Mouse (Mus musculus) left cerebral cortex, adult 2 months (tissue): ENCODE data around the gene Mmrn2. TPM values are rescaled to one million over a fixed set of nuclear protein-coding genes. Genes with fewer than 3 reads are reported as not detected.
A peak's percentile ranks its signal among the peaks of the same experiment; 100 is the strongest.
"Not testable (repeated sequence)": the region's sequence is repeated elsewhere in the genome, so short reads cannot be mapped to it uniquely, and the experiment has no call there.

Experiments used
- DNase-seq, 2 experiments: peaks; one replicate each; pipeline ENCODE4 v3.0.0; 2021 to 2022; ENCODE audit warnings: low spot score in 2 of 2, mixed read lengths in 1 of 2; ENCODE audit errors: extremely low spot score in 1 of 2
- H3K27ac ChIP-seq: fragments of 200-600 bp; 2 replicates; pipeline ENCODE4 v1.8.1; 2022
- H3K4me3 ChIP-seq: fragments of 200-600 bp; 2 replicates; pipeline ENCODE4 v1.8.1; 2022
- CTCF ChIP-seq: fragments of 200-600 bp; IDR thresholded peaks from 2 replicates; pipeline ENCODE4 v1.8.1; 2022; ENCODE audit warnings: antibody characterized with exemption, mild to moderate bottlenecking, moderate library complexity
- intact Hi-C: fragments of 180-260 bp; cut with DNase I; formaldehyde crosslinking; loops from one replicate; pipeline ENCODE4 v1.15.1; 2025
- total RNA-seq, 2 experiments: library from RNA; stranded (reverse); gene quantifications; 2 replicates each; pipeline ENCODE4 v1.2.3; 2021

Gene Mmrn2
- total RNA-seq, 2 experiments from 2014 or later = 4.4 to 5.8 TPM

- TF ChIP-seq CTCF = no peak
- intact Hi-C loops = no loop called here
- DNase-seq = no peak
- H3K4me3 ChIP-seq = no peak overlapping the region
- H3K27ac ChIP-seq = no peak overlapping the region
Observed at GRCm38 (mm10) chr14:34412164-34412896, 37.1 kb downstream of the Mmrn2 start.

- H3K4me3 ChIP-seq, intact Hi-C loops, DNase-seq, H3K27ac ChIP-seq: not testable (repeated sequence)
Observed at GRCm38 (mm10) chr14:34416946-34417345, 41.7 kb downstream of the Mmrn2 start.

GRCm38 (mm10) chr14:34417501-34417900, 42.2 kb downstream of the Mmrn2 start:
- H3K27ac ChIP-seq = no peak overlapping the region
- H3K4me3 ChIP-seq = no peak overlapping the region
- intact Hi-C loops = no loop called here
- TF ChIP-seq CTCF = no peak
- DNase-seq = no peak

GRCm38 (mm10) chr14:34421078-34421477, 45.8 kb downstream of the Mmrn2 start:
- TF ChIP-seq CTCF = no peak

GRCm38 (mm10) chr14:34428274-34428673, 53.0 kb downstream of the Mmrn2 start:
- DNase-seq = no peak
- peak; percentile 20 for TF ChIP-seq CTCF
- intact Hi-C loops = no loop called here
- Histone ChIP-seq H3K27ac (no peak overlapping the region), H3K4me3 (no peak overlapping the region)

More at GRCm38 (mm10) chr14:34421078-34421477, 45.8 kb downstream of the Mmrn2 start:
- intact Hi-C loops = no loop called here
- Histone ChIP-seq H3K27ac (no peak overlapping the region), H3K4me3 (no peak overlapping the region)
- DNase-seq = no peak

GRCm38 (mm10) chr14:34429069-34429468, 53.8 kb downstream of the Mmrn2 start:
- DNase-seq = no peak
- Histone ChIP-seq H3K4me3 (no peak overlapping the region), H3K27ac (no peak overlapping the region)
- TF ChIP-seq CTCF = no peak
- intact Hi-C loops = no loop called here

- no peak for TF ChIP-seq CTCF
- H3K4me3 ChIP-seq = no peak overlapping the region
- no peak for DNase-seq
- no peak overlapping the region for H3K27ac ChIP-seq
- intact Hi-C loops = no loop called here
Observed at GRCm38 (mm10) chr14:34440526-34441066, 65.3 kb downstream of the Mmrn2 start.

GRCm38 (mm10) chr14:34442531-34442930, 67.3 kb downstream of the Mmrn2 start:
- Histone ChIP-seq H3K27ac (no peak overlapping the region), H3K4me3 (no peak overlapping the region)
- intact Hi-C loops = no loop called here
- no peak for DNase-seq
- no peak for TF ChIP-seq CTCF

GRCm38 (mm10) chr14:34444368-34444767, 69.1 kb downstream of the Mmrn2 start:
- intact Hi-C loops = no loop called here
- no peak overlapping the region for H3K27ac ChIP-seq
- H3K4me3 ChIP-seq = no peak overlapping the region
- DNase-seq = no peak
- no peak for TF ChIP-seq CTCF

GRCm38 (mm10) chr14:34444924-34445323, 69.7 kb downstream of the Mmrn2 start:
- no peak for DNase-seq
- no peak for TF ChIP-seq CTCF
- intact Hi-C loops = no loop called here
- H3K27ac ChIP-seq = no peak overlapping the region
- no peak overlapping the region for H3K4me3 ChIP-seq

- no peak overlapping the region for H3K4me3 ChIP-seq
- H3K27ac ChIP-seq = no peak overlapping the region
- TF ChIP-seq CTCF = no peak
- intact Hi-C loops = no loop called here
- no peak for DNase-seq
Observed at GRCm38 (mm10) chr14:34445348-34445747, 70.1 kb downstream of the Mmrn2 start.

GRCm38 (mm10) chr14:34446624-34447023, 71.4 kb downstream of the Mmrn2 start:
- H3K27ac ChIP-seq = no peak overlapping the region
- no peak overlapping the region for H3K4me3 ChIP-seq
- DNase-seq = no peak
- intact Hi-C loops = no loop called here
- no peak; the same call in 1 of the 2 replicates for TF ChIP-seq CTCF

GRCm38 (mm10) chr14:34447659-34448058, 72.4 kb downstream of the Mmrn2 start:
- peak overlapping the region; percentile 54 for H3K27ac ChIP-seq
- DNase-seq = no peak
- TF ChIP-seq CTCF = no peak
- intact Hi-C loops = loop anchor here (2.0 kb wide), 1 partner anchor 55 kb away; the partner anchor contains the start of gene Bmpr1a
- H3K4me3 ChIP-seq = no peak overlapping the region
